Mouse (Mus musculus) mouse trophoblast stem cell (cell line): ENCODE data around the gene H2-DMb2.

Experiments used
- in situ Hi-C, 2 experiments: fragments of 300-500 bp; cut with MseI, MboI; formaldehyde crosslinking; loops; 2 replicates in 1 of 2; 3 replicates in 1 of 2; pipeline ENCODE4 v1.15.1; 2025

H2-DMb2 gene

GRCm38 (mm10) chr17:34118873-34119248 lies 24.2 kb upstream of the H2-DMb2 start:
- in situ Hi-C loops, result no loop called here

GRCm38 (mm10) chr17:34119249-34120179 lies 23.6 kb upstream of the H2-DMb2 start, which contains the start of gene H2-DMa:
Gene H2-DMa (plus strand): TSS chr17:34119541.
- in situ Hi-C loops, result no loop called here

GRCm38 (mm10) chr17:34120180-34120723 lies 22.9 kb upstream of the H2-DMb2 start:
- in situ Hi-C loops, result no loop called here

GRCm38 (mm10) chr17:34120814-34121171 lies 22.3 kb upstream of the H2-DMb2 start:
- in situ Hi-C loops, result no loop called here

GRCm38 (mm10) chr17:34121172-34121878 lies 21.8 kb upstream of the H2-DMb2 start:
- in situ Hi-C loops, result no loop called here

- in situ Hi-C loops, result no loop called here
Measured at GRCm38 (mm10) chr17:34121879-34122187, 21.3 kb upstream of the H2-DMb2 start.

GRCm38 (mm10) chr17:34122188-34122984 lies 20.7 kb upstream of the H2-DMb2 start, which contains the start of gene Brd2:
Gene Brd2 (minus strand): TSS chr17:34122634.
- in situ Hi-C loops, result no loop called here

GRCm38 (mm10) chr17:34123111-34123510 lies 20.0 kb upstream of the H2-DMb2 start:
- in situ Hi-C loops, result no loop called here

- in situ Hi-C loops, result no loop called here
Measured at GRCm38 (mm10) chr17:34123518-34123917, 19.6 kb upstream of the H2-DMb2 start.

- in situ Hi-C loops, result no loop called here
Measured at GRCm38 (mm10) chr17:34124649-34125048, 18.5 kb upstream of the H2-DMb2 start.

- in situ Hi-C loops, result no loop called here
Measured at GRCm38 (mm10) chr17:34126826-34127420, 16.2 kb upstream of the H2-DMb2 start.

- in situ Hi-C loops, result no loop called here
Measured at GRCm38 (mm10) chr17:34127475-34127874, 15.6 kb upstream of the H2-DMb2 start.

GRCm38 (mm10) chr17:34128264-34128937 lies 14.7 kb upstream of the H2-DMb2 start:
- in situ Hi-C loops, result no loop called here

GRCm38 (mm10) chr17:34128944-34129791 lies 13.9 kb upstream of the H2-DMb2 start:
- in situ Hi-C loops, result no loop called here

GRCm38 (mm10) chr17:34130073-34130947 lies 12.8 kb upstream of the H2-DMb2 start:
- in situ Hi-C loops, result loop anchor here (5.0 kb wide), 1 partner anchor 37 kb away; no protein-coding TSS in a partner anchor

- in situ Hi-C loops, result loop anchor here (5.0 kb wide), 1 partner anchor 35 kb away; no protein-coding TSS in a partner anchor
Measured at GRCm38 (mm10) chr17:34131911-34132310, 11.2 kb upstream of the H2-DMb2 start.

GRCm38 (mm10) chr17:34133289-34133688 lies 9.8 kb upstream of the H2-DMb2 start:
- in situ Hi-C loops, result loop anchor here (5.0 kb wide), 1 partner anchor 34 kb away; no protein-coding TSS in a partner anchor

GRCm38 (mm10) chr17:34134451-34134850 lies 8.7 kb upstream of the H2-DMb2 start:
- in situ Hi-C loops, result loop anchor here (5.0 kb wide), 1 partner anchor 33 kb away; no protein-coding TSS in a partner anchor
